Mouse (Mus musculus) forebrain, embryonic 14.5 days (tissue): ENCODE results near the gene Sigirr. TPM values are rescaled to one million over a fixed set of nuclear protein-coding genes. Genes with fewer than 3 reads are reported as not detected.

Experiments used
- ATAC-seq: fragments of 200-750 bp; cut with Nextera tagmentation; 2 replicates; pipeline ENCODE4 v1.8.0; 2017; ENCODE audit warnings: mild to moderate bottlenecking, moderate library complexity
- DNase-seq: peaks from one replicate; pipeline ENCODE4 v3.0.0-alpha.2; 2015; ENCODE audit warnings: low spot score
- H3K27ac ChIP-seq: fragments of 300-500 bp; sonication (generic); 2 replicates; pipeline ENCODE4 v1.5.1; 2014; ENCODE audit warnings: low read depth, mild to moderate bottlenecking, control low read depth, low read length, moderate library complexity
- H3K27me3 ChIP-seq: fragments of 300-500 bp; sonication (generic); replicated peaks from 2 replicates; pipeline ENCODE4 v1.6.1; 2014; ENCODE audit warnings: low read length, control low read depth, mixed read lengths; ENCODE audit not compliant: control insufficient read depth, insufficient read depth
- H3K36me3 ChIP-seq: fragments of 300-500 bp; sonication (generic); 2 replicates; pipeline ENCODE4 v1.6.1; 2014; ENCODE audit warnings: low read length, control low read depth; ENCODE audit not compliant: control insufficient read depth, insufficient read depth
- H3K4me1 ChIP-seq: fragments of 300-500 bp; sonication (generic); 2 replicates; pipeline ENCODE4 v1.6.1; 2014; ENCODE audit warnings: antibody characterized with exemption, low read length, control low read depth; ENCODE audit not compliant: control insufficient read depth, insufficient read depth
- H3K4me2 ChIP-seq: fragments of 300-500 bp; sonication (generic); 2 replicates; pipeline ENCODE4 v1.6.1; 2014; ENCODE audit warnings: mild to moderate bottlenecking, control low read depth, low read length
- H3K4me3 ChIP-seq: fragments of 300-500 bp; sonication (generic); 2 replicates; pipeline ENCODE4 v1.5.1; 2014; ENCODE audit warnings: low read depth, low read length, control low read depth
- H3K9ac ChIP-seq: fragments of 300-500 bp; sonication (generic); 2 replicates; pipeline ENCODE4 v1.6.1; 2014; ENCODE audit warnings: mild to moderate bottlenecking, low read length, control low read depth, moderate library complexity
- H3K9me3 ChIP-seq: fragments of 300-500 bp; sonication (generic); replicated peaks from 2 replicates; pipeline ENCODE4 v1.6.1; 2016; ENCODE audit warnings: low read length, control low read depth, mixed read lengths; ENCODE audit not compliant: control insufficient read depth
- WGBS: fragments of 180-500 bp; shearing (Covaris S2); extraction: QIAGEN DNeasy Blood & Tissue Kit; methylation state at CpG from one replicate; pipeline ENCODE4 v1.1.7; 2014; 5-methylcytosine and 5-hydroxymethylcytosine counted together
- polyA plus RNA-seq: library from polyadenylated mRNA; unstranded; fragments of >200 nt; fragmentation: Nextera tagmentation; extraction: Ambion mirVana; gene quantifications from 2 replicates; pipeline ENCODE4 v1.2.1, GENCODE M21; 2014

Gene Sigirr
- polyA plus RNA-seq, 1 experiment from 2014 or later, result 2.5 TPM

- peak; percentile 95 for ATAC-seq
- peak overlapping the region; percentile 60; the same call in 1 of the 2 replicates for H3K27ac ChIP-seq
Measured at GRCm38 (mm10) chr7:141048226-141049218, 51.9 kb downstream of the Sigirr start.

DNA sequence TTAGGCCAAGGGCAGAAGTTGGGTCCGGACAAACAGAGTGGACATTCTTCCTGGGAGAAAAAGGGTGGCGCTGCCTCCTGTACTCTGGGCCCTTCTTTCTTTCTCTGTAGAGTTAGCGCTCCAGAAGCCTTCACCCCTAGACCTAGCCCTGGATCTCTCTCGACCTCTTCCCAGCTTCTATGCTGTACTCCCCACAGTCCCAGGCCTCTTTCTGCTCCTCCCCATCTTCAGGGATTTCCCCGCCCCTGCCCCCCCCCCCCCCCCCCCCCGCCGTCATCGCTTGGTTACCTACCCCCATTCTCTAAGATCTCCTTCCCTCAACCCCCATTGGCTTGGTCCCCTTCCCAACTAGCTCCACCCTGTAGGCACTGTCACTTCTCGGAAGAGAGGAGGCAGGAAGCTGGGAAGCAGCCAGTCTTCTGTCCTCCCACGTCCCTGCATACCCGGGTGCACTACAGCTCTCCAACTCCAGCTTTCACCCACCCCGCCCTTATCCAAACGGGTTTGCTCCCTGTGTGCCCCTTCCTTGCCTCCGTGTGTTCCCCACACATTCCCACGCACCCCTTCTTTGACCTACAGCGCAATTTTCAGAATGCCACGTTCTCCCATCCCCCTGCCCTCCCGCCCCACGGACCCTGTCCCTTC is 52.7 kb downstream of the Sigirr start:
- peaks cover 7% of the 10 kb centered on the region for H3K4me1 ChIP-seq
- no peaks in the 10 kb centered on the region for H3K36me3 ChIP-seq
- peak overlapping the region; percentile 78 for H3K4me2 ChIP-seq
- peak; percentile 87 for ATAC-seq
- H3K27me3 ChIP-seq, result no peaks in the 10 kb centered on the region; the same call in 1 of the 2 replicates
- H3K27ac ChIP-seq, result peak overlapping the region; percentile 60; the same call in 1 of the 2 replicates
- peak overlapping the region; percentile 61 for H3K9ac ChIP-seq
- H3K9me3 ChIP-seq, result no peaks in the 10 kb centered on the region
- peak; percentile 73 for DNase-seq
- H3K4me3 ChIP-seq, result peak overlapping the region; percentile 30
- 6% methylated on average over 15 of the region's 19 CpGs for WGBS

More at GRCm38 (mm10) chr7:141048226-141049218, 51.9 kb downstream of the Sigirr start:
- peak overlapping the region; percentile 78 for H3K4me2 ChIP-seq
- no peaks in the 10 kb centered on the region; the same call in 1 of the 2 replicates for H3K27me3 ChIP-seq
- peak; percentile 95 for DNase-seq
- H3K9me3 ChIP-seq, result no peaks in the 10 kb centered on the region
- peak overlapping the region; percentile 30 for H3K4me3 ChIP-seq
- peaks cover 7% of the 10 kb centered on the region for H3K4me1 ChIP-seq
- WGBS, result 14% methylated on average over 21 of the region's 21 CpGs
- no peaks in the 10 kb centered on the region for H3K36me3 ChIP-seq
- peak overlapping the region; percentile 61 for H3K9ac ChIP-seq

DNA sequence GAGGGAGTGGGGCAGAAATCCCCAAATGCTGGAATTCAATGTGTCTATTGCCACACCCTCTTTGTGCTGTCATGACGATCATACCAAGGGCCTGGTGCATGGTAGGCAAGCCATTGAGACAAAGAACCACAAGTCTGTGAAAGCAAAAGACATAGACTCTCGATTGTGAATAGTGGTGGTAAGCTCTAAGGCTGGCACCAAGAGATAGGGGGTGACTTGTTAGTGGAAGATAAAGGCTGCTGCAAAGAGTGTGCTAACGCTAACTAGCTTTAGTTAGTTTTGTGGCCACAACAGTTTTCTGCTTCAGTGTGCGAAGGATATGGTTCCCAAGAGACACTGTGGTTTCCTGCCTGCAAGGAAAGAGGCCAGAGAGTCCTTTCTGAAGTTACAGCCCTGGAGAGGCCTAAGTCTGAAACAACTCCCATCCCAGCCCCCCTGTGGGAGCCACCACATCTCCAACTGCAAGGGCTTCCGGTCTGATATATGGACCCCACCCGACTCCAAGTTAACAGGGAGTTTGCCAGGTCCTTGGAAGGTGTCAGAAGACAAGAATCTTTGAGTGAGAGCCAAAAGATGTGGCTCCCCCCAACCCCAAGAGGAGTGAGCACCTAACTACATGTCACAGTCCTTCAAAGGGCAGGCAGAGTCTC is 53.3 kb downstream of the Sigirr start:
- no peak for DNase-seq
- H3K4me2 ChIP-seq, result peak overlapping the region; percentile 78
- no peaks in the 10 kb centered on the region for H3K36me3 ChIP-seq
- H3K4me3 ChIP-seq, result no peak overlapping the region
- peaks cover 7% of the 10 kb centered on the region for H3K4me1 ChIP-seq
- H3K9me3 ChIP-seq, result no peaks in the 10 kb centered on the region
- no peak overlapping the region for H3K27ac ChIP-seq
- WGBS, result 74% methylated on average over 6 of the region's 6 CpGs
- no peak for ATAC-seq
- H3K9ac ChIP-seq, result no peak overlapping the region
- no peaks in the 10 kb centered on the region; the same call in 1 of the 2 replicates for H3K27me3 ChIP-seq

- no peaks in the 10 kb centered on the region for H3K36me3 ChIP-seq
- 59% methylated on average over 4 of the region's 4 CpGs for WGBS
- DNase-seq, result no peak
Measured at GRCm38 (mm10) chr7:141042539-141042938, 57.8 kb downstream of the Sigirr start.

GRCm38 (mm10) chr7:141041661-141042060 is 58.7 kb downstream of the Sigirr start:
- Histone ChIP-seq H3K27me3 (no peaks in the 10 kb centered on the region), H3K36me3 (no peaks in the 10 kb centered on the region), H3K4me1 (no peaks in the 10 kb centered on the region), H3K9ac (no peak overlapping the region), H3K9me3 (no peaks in the 10 kb centered on the region), H3K27ac (no peak overlapping the region), H3K4me3 (no peak overlapping the region), H3K4me2 (no peak overlapping the region)
- 29% methylated on average over 5 of the region's 5 CpGs for WGBS
- DNase-seq (peak; percentile 75), ATAC-seq (peak; percentile 78; the same call in 1 of the 2 replicates)

More at GRCm38 (mm10) chr7:141042539-141042938, 57.8 kb downstream of the Sigirr start:
- ATAC-seq, result no peak
- Histone ChIP-seq H3K9me3 (no peaks in the 10 kb centered on the region), H3K27ac (no peak overlapping the region), H3K4me3 (no peak overlapping the region), H3K4me1 (peaks cover 3% of the 10 kb centered on the region; the same call in 1 of the 2 replicates), H3K9ac (no peak overlapping the region), H3K4me2 (no peak overlapping the region), H3K27me3 (no peaks in the 10 kb centered on the region; the same call in 1 of the 2 replicates)

Other genes starting within 250 kb of the Sigirr start
- not detected in 2 replicates for gene Gm45785, start 244.2 kb downstream of the Sigirr start, polyA plus RNA-seq
- 95.0 and 96.9 TPM in 2 replicates for gene Ric8a, start 243.6 kb downstream of the Sigirr start, polyA plus RNA-seq
- gene Bet1l, start 243.0 kb downstream of the Sigirr start, polyA plus RNA-seq, result 47.2 and 53.3 TPM in 2 replicates
- gene Psmd13, start 218.6 kb downstream of the Sigirr start, polyA plus RNA-seq, result 262 and 286 TPM in 2 replicates
- gene Sirt3, start 218.3 kb downstream of the Sigirr start, polyA plus RNA-seq, result 28.2 and 29.5 TPM in 2 replicates
- gene Cox8b, start 200.1 kb downstream of the Sigirr start, polyA plus RNA-seq, result not detected in 2 replicates
- gene Nlrp6, start 179.7 kb downstream of the Sigirr start, polyA plus RNA-seq, result 0.37 and 0.73 TPM in 2 replicates
- gene Pgghg, start 159.2 kb downstream of the Sigirr start, polyA plus RNA-seq, result 8.8 TPM in 2 replicates
- gene Ifitm5, start 150.3 kb downstream of the Sigirr start, polyA plus RNA-seq, result not detected in 2 replicates
- not detected in 2 replicates for gene Gm45717, start 144.6 kb downstream of the Sigirr start, polyA plus RNA-seq
- gene Ifitm2, start 144.6 kb downstream of the Sigirr start, polyA plus RNA-seq, result 163 and 235 TPM in 2 replicates
- 11.0 and 12.2 TPM in 2 replicates for gene Ifitm1, start 133.4 kb downstream of the Sigirr start, polyA plus RNA-seq
- gene Ifitm3, start 89.8 kb downstream of the Sigirr start, polyA plus RNA-seq, result 24.7 and 29.7 TPM in 2 replicates
- 0.27 and 0.37 TPM in 2 replicates for gene Ifitm6, start 82.6 kb downstream of the Sigirr start, polyA plus RNA-seq
- gene Gm17387, start 71.4 kb downstream of the Sigirr start, polyA plus RNA-seq, result not detected in 2 replicates
- 29.1 and 29.5 TPM in 2 replicates for gene B4galnt4, start 39.5 kb downstream of the Sigirr start, polyA plus RNA-seq
- gene Pkp3, start 22.4 kb downstream of the Sigirr start, polyA plus RNA-seq, result not detected in 2 replicates
- 0.10 TPM in 1 of 2 replicates, not detected in the other for gene Ano9, start 17.2 kb upstream of the Sigirr start, polyA plus RNA-seq
- 81.2 and 82.1 TPM in 2 replicates for gene Ptdss2, start 21.8 kb upstream of the Sigirr start, polyA plus RNA-seq
- gene Rnh1, start 72.3 kb upstream of the Sigirr start, polyA plus RNA-seq, result 54.7 and 56.7 TPM in 2 replicates
- gene Hras, start 93.4 kb upstream of the Sigirr start, polyA plus RNA-seq, result 70.2 and 96.3 TPM in 2 replicates
- 6.7 and 8.9 TPM in 2 replicates for gene Lrrc56, start 93.6 kb upstream of the Sigirr start, polyA plus RNA-seq
- 0.94 and 0.95 TPM in 2 replicates for gene Lmntd2, start 113.5 kb upstream of the Sigirr start, polyA plus RNA-seq
- gene Rassf7, start 115.3 kb upstream of the Sigirr start, polyA plus RNA-seq, result 23.7 and 23.8 TPM in 2 replicates
- 64.2 and 78.8 TPM in 2 replicates for gene Phrf1, start 128.2 kb upstream of the Sigirr start, polyA plus RNA-seq
- gene Irf7, start 165.9 kb upstream of the Sigirr start, polyA plus RNA-seq, result 0.97 and 1.0 TPM in 2 replicates
- gene Cdhr5, start 176.2 kb upstream of the Sigirr start, polyA plus RNA-seq, result not detected in 2 replicates
- gene Sct, start 178.6 kb upstream of the Sigirr start, polyA plus RNA-seq, result 1.5 and 2.6 TPM in 2 replicates
- 0.37 and 0.68 TPM in 2 replicates for gene Drd4, start 191.4 kb upstream of the Sigirr start, polyA plus RNA-seq
- 118 and 143 TPM in 2 replicates for gene Deaf1, start 227.1 kb upstream of the Sigirr start, polyA plus RNA-seq
- gene Tmem80, start 227.2 kb upstream of the Sigirr start, polyA plus RNA-seq, result 39.1 and 41.0 TPM in 2 replicates
- gene Eps8l2, start 238.3 kb upstream of the Sigirr start, polyA plus RNA-seq, result 0.25 and 0.67 TPM in 2 replicates